Mouse (Mus musculus): ENCODE measurements around the gene Mcm8. TPM values are rescaled to one million over a fixed set of nuclear protein-coding genes. Genes with fewer than 3 reads are reported as not detected.

Gene Mcm8
- polyA plus RNA-seq, 1 experiment from 2014 or later = 2.4 TPM

DNA sequence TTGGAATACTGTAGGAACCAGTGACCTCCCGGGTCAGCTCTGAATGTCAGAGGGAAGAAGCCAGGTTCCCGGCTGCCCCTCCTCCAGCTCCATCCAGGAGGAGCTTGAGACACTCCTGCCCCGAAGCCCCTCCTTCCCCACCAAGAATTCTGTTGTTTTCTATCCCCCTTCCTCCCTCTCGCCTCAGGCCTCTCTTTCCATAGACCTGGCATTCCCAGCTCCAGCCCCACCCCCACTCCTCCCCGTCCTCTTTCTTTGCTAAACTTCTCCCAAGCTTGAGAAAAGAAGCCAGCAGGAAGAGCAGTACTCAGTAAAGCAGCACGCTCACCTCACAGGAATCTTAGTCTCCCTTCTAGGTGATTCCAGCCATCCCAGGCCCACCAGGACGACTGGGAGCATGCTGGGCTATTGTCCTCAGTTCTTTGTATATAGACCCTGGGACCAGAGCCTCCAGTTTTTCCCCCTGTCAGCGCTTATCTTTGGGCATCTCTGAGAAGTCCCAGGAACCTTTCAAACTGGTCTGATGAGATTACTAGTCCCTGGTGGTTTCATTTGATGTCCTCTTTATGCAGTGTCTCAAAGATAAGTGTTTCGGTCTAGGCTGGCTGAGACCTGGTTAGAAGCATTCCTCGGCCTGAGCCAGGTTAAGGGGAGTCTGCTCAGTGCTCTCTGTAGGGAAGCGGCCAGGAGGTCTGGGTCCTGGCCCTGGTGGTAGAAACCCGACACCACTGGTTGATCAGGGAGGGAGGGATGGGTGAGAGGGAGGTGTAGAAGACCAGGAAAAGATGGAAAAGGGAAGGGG, 65.1 kb downstream of the Mcm8 start, which contains the start of gene Lrrn4:
Gene Lrrn4, minus strand, starts transcription at position 48 of the 802 bp plus-strand sequence.
- peaks cover 19% of the 10 kb centered on the region for H3K27me3 ChIP-seq (replicated peaks; ENCODE audit: insufficient read depth, low read length)
- no peak within 1 kb of the TSS for H3K27ac ChIP-seq (ENCODE audit: low read length)
- H3K36me3 ChIP-seq (ENCODE audit: insufficient read depth, low read length) = no peaks in the 10 kb centered on the region
- H3K4me2 ChIP-seq (replicated peaks; ENCODE audit: low read depth, low read length) = peak within 1 kb of the TSS; percentile 65
- no peaks in the 10 kb centered on the region for H3K9me3 ChIP-seq (ENCODE audit: low read length)
- H3K4me1 ChIP-seq (ENCODE audit: insufficient read depth, low read depth, low read length) = peaks cover 4% of the 10 kb centered on the region; the same call in 1 of the 2 replicates
- no peak within 1 kb of the TSS for H3K9ac ChIP-seq (replicated peaks; ENCODE audit: low read depth)
- TF ChIP-seq EP300 (IDR thresholded peaks at IDR 0.05) (no peak), CTCF (IDR thresholded peaks at IDR 0.05) (no peak)
- H3K4me3 ChIP-seq (ENCODE audit: low read depth, low read length) = peak within 1 kb of the TSS; percentile 33; the same call in 1 of the 2 replicates
- ATAC-seq = no peak
- 19% methylated on average over 12 of the region's 12 CpGs for WGBS
- no peak for DNase-seq (ENCODE audit: low spot score)

DNA sequence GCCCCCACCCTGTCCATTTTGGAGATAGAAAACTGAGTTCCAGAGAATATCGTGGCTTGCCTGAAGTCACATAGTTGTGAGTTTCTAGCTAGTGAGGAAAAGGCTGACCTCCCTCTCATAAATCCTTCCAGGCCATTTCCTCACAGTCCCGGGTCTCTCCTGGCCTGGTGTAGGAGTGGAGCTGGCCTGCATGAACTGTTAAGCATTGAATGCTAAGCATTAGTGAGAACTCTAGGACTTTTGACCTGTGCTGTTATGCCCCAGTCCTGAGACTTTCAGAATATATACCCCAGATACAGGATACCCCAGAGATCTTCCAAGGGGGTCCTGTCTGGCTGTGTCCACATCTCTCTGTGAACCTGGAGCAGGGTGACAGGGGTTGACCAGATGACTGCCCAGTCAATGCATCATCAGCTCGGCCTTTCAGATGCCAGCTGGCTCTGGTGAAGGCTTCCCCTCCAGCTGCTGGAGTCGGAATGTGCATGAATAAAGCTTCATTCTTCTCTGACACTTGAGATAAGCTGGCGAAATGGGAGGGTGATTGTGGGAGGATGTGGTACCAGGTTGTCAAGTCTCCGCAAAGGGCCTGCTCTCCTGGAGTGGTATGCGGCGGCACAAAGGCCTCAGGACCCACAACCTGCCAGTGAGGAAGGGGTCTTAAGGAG, 68.5 kb downstream of the Mcm8 start:
- WGBS = 24% methylated on average over 8 of the region's 8 CpGs
- Histone ChIP-seq H3K4me2 (replicated peaks; ENCODE audit: low read depth, low read length) (no peak overlapping the region), H3K27ac (ENCODE audit: low read length) (no peak overlapping the region), H3K36me3 (ENCODE audit: insufficient read depth, low read length) (no peaks in the 10 kb centered on the region), H3K9me3 (ENCODE audit: low read length) (no peaks in the 10 kb centered on the region), H3K27me3 (replicated peaks; ENCODE audit: insufficient read depth, low read length) (peaks cover 6% of the 10 kb centered on the region), H3K4me3 (ENCODE audit: low read depth, low read length) (no peak overlapping the region), H3K9ac (replicated peaks; ENCODE audit: low read depth) (no peak overlapping the region), H3K4me1 (ENCODE audit: insufficient read depth, low read depth, low read length) (no peaks in the 10 kb centered on the region)
- ATAC-seq (no peak), DNase-seq (ENCODE audit: low spot score) (no peak)
- no peak for TF ChIP-seq EP300 (IDR thresholded peaks at IDR 0.05)
- TF ChIP-seq CTCF (IDR thresholded peaks at IDR 0.05) = no peak

DNA sequence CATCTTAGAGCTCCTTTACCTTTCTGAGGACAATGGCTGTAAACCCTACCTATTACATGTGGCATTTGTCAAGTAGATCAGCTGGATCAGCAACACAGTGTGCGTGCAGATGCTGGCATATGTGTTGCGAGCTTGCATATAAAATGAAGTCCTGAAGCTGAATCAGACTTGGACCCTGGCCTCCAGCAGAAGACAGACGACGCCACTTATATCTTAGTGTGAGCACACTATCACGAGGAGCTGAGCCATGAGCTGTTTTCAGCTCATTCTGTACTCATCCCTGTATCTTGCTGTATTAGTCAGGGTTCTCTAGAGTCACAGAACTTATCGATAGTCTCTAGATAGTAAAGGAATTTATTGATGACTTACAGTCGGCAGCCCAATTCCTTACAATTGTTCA, 69.4 kb downstream of the Mcm8 start:
- WGBS = 80% methylated on average over 6 of the region's 7 CpGs
- TF ChIP-seq EP300 (IDR thresholded peaks at IDR 0.05) (no peak), CTCF (IDR thresholded peaks at IDR 0.05) (no peak)
- H3K4me1 ChIP-seq (ENCODE audit: insufficient read depth, low read depth, low read length) = no peaks in the 10 kb centered on the region
- DNase-seq (ENCODE audit: low spot score) (no peak), ATAC-seq (no peak)
- H3K27me3 ChIP-seq (replicated peaks; ENCODE audit: insufficient read depth, low read length) = no peaks in the 10 kb centered on the region; the same call in 1 of the 2 replicates
- H3K27ac ChIP-seq (ENCODE audit: low read length) = no peak overlapping the region
- no peak overlapping the region for H3K4me3 ChIP-seq (ENCODE audit: low read depth, low read length)
- no peaks in the 10 kb centered on the region for H3K36me3 ChIP-seq (ENCODE audit: insufficient read depth, low read length)
- H3K9me3 ChIP-seq (ENCODE audit: low read length) = no peaks in the 10 kb centered on the region
- H3K4me2 ChIP-seq (replicated peaks; ENCODE audit: low read depth, low read length) = no peak overlapping the region
- H3K9ac ChIP-seq (replicated peaks; ENCODE audit: low read depth) = no peak overlapping the region

Other genes starting within 250 kb of the Mcm8 start
- 47.9 and 52.2 TPM in 2 replicates for gene Gpcpd1, start 228.4 kb upstream of the Mcm8 start, polyA plus RNA-seq (2015; fragmentation: Nextera tagmentation; extraction: Ambion mirVana)
- 17.2 and 19.8 TPM in 2 replicates for gene Shld1, start 129.2 kb upstream of the Mcm8 start, polyA plus RNA-seq (2015; fragmentation: Nextera tagmentation; extraction: Ambion mirVana)
- gene Chgb, start 34.9 kb upstream of the Mcm8 start, polyA plus RNA-seq (2015; fragmentation: Nextera tagmentation; extraction: Ambion mirVana) = 0.19 and 0.30 TPM in 2 replicates
- 17.7 and 20.6 TPM in 2 replicates for gene Trmt6, start 86 bp upstream of the Mcm8 start, polyA plus RNA-seq (2015; fragmentation: Nextera tagmentation; extraction: Ambion mirVana)
- 19.0 and 19.3 TPM in 2 replicates for gene Crls1, start 30.5 kb downstream of the Mcm8 start, polyA plus RNA-seq (2015; fragmentation: Nextera tagmentation; extraction: Ambion mirVana)
- gene Lrrn4, start 64.8 kb downstream of the Mcm8 start, polyA plus RNA-seq (2015; fragmentation: Nextera tagmentation; extraction: Ambion mirVana) = 8.0 and 9.2 TPM in 2 replicates
- 1.5 and 3.1 TPM in 2 replicates for gene Fermt1, start 129.8 kb downstream of the Mcm8 start, polyA plus RNA-seq (2015; fragmentation: Nextera tagmentation; extraction: Ambion mirVana)